Mouse (Mus musculus) lung, adult 2 months (tissue): ENCODE measurements at regions not wholly inside any gene's neighbourhood (a gene's known extent, or its start where the extent isn't known, plus 50 kb on each side); places are given as distances from the start of the nearest gene placed in this dataset.

ENCODE experiments used
- DNase-seq: peaks from one replicate; pipeline ENCODE4 v3.0.0; 2022
- H3K4me1 ChIP-seq: fragments of 200-500 bp; 2 replicates; pipeline ENCODE4 v1.6.1; 2011; ENCODE audit warnings: low read length; ENCODE audit not compliant: control insufficient read depth, insufficient read depth
- H3K4me3 ChIP-seq: fragments of 200-500 bp; replicated peaks from 2 replicates; pipeline ENCODE3; 2011; ENCODE audit warnings: low read depth, mild to moderate bottlenecking, control low read depth, low read length; ENCODE audit errors: extremely low read depth
- CTCF ChIP-seq: fragments of 200-500 bp; IDR thresholded peaks from 2 replicates; pipeline ENCODE4 v1.5.1; 2011; ENCODE audit warnings: mild to moderate bottlenecking, low read length, control low read depth; ENCODE audit not compliant: insufficient read depth
- POLR2A ChIP-seq: fragments of 200-500 bp; IDR thresholded peaks from 2 replicates; pipeline ENCODE4 v1.6.1; 2011; ENCODE audit warnings: low read depth, mild to moderate bottlenecking, control low read depth, low read length, borderline replicate concordance; ENCODE audit errors: extremely low read depth
- WGBS: fragments of 180-500 bp; shearing (Covaris S2); methylation state at CpG from one replicate; pipeline ENCODE4 v1.1.7; 2018; 5-methylcytosine and 5-hydroxymethylcytosine counted together

DNA sequence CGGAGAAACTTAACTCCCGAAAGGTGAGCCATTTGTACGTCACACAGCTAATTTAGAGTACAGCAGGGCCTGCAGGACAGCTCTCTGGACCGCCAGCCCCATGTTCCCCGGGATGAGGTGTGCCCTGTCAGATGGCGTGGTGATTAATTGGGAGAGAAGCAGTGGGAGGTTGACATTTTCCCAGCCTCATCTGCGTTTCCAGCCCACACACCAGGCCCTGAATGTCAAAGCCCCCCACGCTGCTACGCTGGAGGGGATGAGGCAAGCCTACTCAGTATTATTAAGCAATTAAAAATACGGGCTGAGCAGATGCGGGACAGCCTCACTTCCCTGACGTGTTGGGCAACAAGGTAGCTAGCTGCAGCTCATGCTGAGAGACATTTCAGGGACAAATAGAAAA, 77.7 kb upstream of the Sorcs3 start:
- TF ChIP-seq CTCF (no peak), POLR2A (no peak)
- H3K4me1 ChIP-seq, result no peaks in the 10 kb centered on the region
- WGBS, result 40% methylated on average over 12 of the region's 12 CpGs
- H3K4me3 ChIP-seq, result no peak overlapping the region
- DNase-seq, result no peak

DNA sequence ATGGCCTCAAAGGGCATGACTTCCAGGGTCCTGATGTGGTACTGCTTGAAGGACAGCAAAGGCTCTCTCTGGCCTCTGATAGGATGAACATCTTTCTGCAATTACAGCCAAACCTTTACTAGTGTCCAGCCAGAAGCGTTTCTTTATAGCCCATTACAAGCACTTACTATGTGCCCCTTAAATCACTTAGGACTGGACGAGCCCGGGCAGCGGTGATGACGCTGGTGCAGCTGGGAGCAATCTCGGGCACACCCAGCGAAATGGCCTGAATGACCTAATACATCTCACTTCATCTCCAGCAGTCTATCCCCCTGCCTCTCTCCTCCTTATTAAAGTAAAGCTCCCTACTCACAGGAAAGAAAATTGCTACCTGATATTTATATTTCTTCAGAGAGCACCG, 69.6 kb upstream of the Sorcs3 start:
- Histone ChIP-seq H3K4me3 (no peak overlapping the region), H3K4me1 (no peaks in the 10 kb centered on the region)
- no peak for DNase-seq
- TF ChIP-seq CTCF, result no peak
- TF ChIP-seq POLR2A, result no peak
- 56% methylated on average over 8 of the region's 8 CpGs for WGBS

DNA sequence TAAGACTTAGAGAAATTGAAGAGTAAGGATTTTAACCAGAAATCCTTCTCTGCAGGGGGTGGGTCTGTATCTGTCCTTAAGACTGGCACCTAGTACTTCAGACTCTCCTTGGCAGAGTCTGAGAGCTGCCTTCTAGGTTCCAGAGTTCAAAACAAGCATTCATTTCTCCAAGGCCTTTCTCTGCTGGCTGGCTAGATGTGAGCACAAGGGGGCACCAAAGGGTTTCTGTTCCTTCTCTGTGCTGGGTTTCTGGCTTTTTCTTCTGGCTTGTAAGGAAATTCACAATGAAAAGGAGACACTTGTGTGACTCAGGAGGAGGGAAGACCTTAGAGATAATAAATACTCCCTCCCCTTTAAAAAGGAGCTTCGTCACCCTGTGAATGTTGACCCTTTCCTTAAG, 61.7 kb upstream of the Sorcs3 start:
- 20% methylated on average over 1 of the region's 1 CpGs for WGBS
- DNase-seq, result no peak
- TF ChIP-seq POLR2A, result no peak
- no peak for TF ChIP-seq CTCF
- Histone ChIP-seq H3K4me1 (no peaks in the 10 kb centered on the region), H3K4me3 (no peak overlapping the region)
